ENCODE assay signal across 11 mouse cellular contexts in the genomic region with DNA sequence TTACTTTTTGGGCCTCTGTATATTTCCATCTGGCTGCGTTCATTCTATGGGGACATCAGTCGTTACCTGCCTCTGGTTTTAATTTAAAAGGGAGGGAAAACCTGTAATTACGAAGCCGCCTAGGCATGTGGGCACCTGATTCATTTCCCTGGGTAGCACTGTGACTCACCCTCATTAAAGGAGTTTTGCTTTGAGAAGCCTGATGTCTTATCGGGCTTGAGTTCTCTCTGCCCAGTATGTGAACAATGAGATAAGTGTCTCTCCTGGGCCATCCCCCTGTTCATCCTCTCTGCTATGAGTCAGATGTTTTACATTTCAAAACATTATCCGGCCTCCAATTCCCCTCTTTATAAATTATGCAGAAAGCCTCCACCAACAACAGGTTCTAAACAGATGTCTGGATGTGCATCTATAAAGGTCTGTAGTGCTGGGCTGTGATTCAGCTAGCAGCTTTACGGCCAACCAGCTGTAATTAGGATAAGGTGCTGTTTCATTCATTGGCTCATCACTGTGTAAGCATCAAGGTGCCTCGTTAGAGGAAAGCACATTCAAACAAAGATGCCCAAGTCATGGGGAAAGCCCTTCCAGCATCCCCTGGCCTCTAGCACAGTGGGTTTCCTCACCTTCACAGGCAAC.
DNase-seq lines count a peak whose midpoint lies in the region; ATAC-seq lines count a peak whose summit lies in the region.
"Had no signal": no experiment of that assay in that cellular context is flagged by ENCODE, and none has a peak within 500 bp of the region (broad histone marks: within the 10 kb centered on the region; RNA-seq: fewer than 3 reads in every experiment).

No protein-coding gene starts in this region.

- peak; percentile 73; the same call in 1 of the 2 replicates for ATAC-seq in embryonic facial prominence, embryonic 11.5 days (replicated peaks; ENCODE audit: insufficient number of reproducible peaks, low FRiP score, low TSS enrichment, low read depth)
- peak; percentile 81 for ATAC-seq in neural tube, embryonic 13.5 days (ENCODE audit: low read depth)
- peak; percentile 71; the same call in 1 of the 2 replicates for ATAC-seq in hindbrain, embryonic 15.5 days (ENCODE audit: low FRiP score, low read depth)
- peak; percentile 81 for ATAC-seq in neural tube, embryonic 15.5 days (ENCODE audit: low FRiP score)
- ATAC-seq: intestine, postnatal 0 days had no signal

- H3K9ac ChIP-seq in embryonic facial prominence, embryonic 11.5 days (replicated peaks; ENCODE audit: low read length): no peak overlapping the region
- H3K9ac ChIP-seq in neural tube, embryonic 13.5 days: no peak overlapping the region
- no peak overlapping the region for H3K9ac ChIP-seq in hindbrain, embryonic 15.5 days
- H3K9ac ChIP-seq in neural tube, embryonic 15.5 days (replicated peaks): no peak overlapping the region

- no peaks in the 10 kb centered on the region for H3K36me3 ChIP-seq in embryonic facial prominence, embryonic 11.5 days (replicated peaks; ENCODE audit: control insufficient read depth, insufficient read depth, low read depth, low read length)
- no peaks in the 10 kb centered on the region for H3K36me3 ChIP-seq in embryonic facial prominence, embryonic 10.5 days (replicated peaks)
- no peaks in the 10 kb centered on the region for H3K36me3 ChIP-seq in neural tube, embryonic 13.5 days
- H3K36me3 ChIP-seq in hindbrain, embryonic 15.5 days: no peaks in the 10 kb centered on the region
- no peaks in the 10 kb centered on the region for H3K36me3 ChIP-seq in neural tube, embryonic 15.5 days

- WGBS in embryonic facial prominence, embryonic 11.5 days: 41% methylated on average over 8 of the region's 8 CpGs
- 57% methylated on average over 8 of the region's 8 CpGs for WGBS in embryonic facial prominence, embryonic 10.5 days
- WGBS in neural tube, embryonic 13.5 days: 45% methylated on average over 8 of the region's 8 CpGs
- 56% methylated on average over 8 of the region's 8 CpGs for WGBS in hindbrain, embryonic 15.5 days
- 38% methylated on average over 8 of the region's 8 CpGs for WGBS in neural tube, embryonic 15.5 days

- DNase-seq in embryonic facial prominence, embryonic 11.5 days (ENCODE audit: low spot score): peak; percentile 48
- no peak for DNase-seq in embryonic facial prominence, embryonic 10.5 days (ENCODE audit: low spot score)
- DNase-seq in neural tube, embryonic 10.5 days (ENCODE audit: extremely low spot score, low spot score): no peak
- no peak for DNase-seq in lung, postnatal 10 days
- no peak for DNase-seq in spleen, adult 18-20 months
- DNase-seq: cerebellum, adult 9-10 months; liver had no signal

- H3K4me2 ChIP-seq in embryonic facial prominence, embryonic 11.5 days (ENCODE audit: low read depth, low read length): no peak overlapping the region
- H3K4me2 ChIP-seq in neural tube, embryonic 13.5 days: no peak overlapping the region
- no peak overlapping the region for H3K4me2 ChIP-seq in hindbrain, embryonic 15.5 days
- H3K4me2 ChIP-seq in neural tube, embryonic 15.5 days: no peak overlapping the region

- H3K27ac ChIP-seq in embryonic facial prominence, embryonic 11.5 days (replicated peaks; ENCODE audit: low read depth, low read length): no peak overlapping the region
- no peak overlapping the region for H3K27ac ChIP-seq in embryonic facial prominence, embryonic 10.5 days (replicated peaks)
- H3K27ac ChIP-seq in neural tube, embryonic 13.5 days (replicated peaks): peak overlapping the region; percentile 20; the same call in 1 of the 2 replicates
- H3K27ac ChIP-seq in hindbrain, embryonic 15.5 days (replicated peaks): no peak overlapping the region
- no peak overlapping the region for H3K27ac ChIP-seq in neural tube, embryonic 15.5 days (replicated peaks)

- no peak overlapping the region for H3K4me3 ChIP-seq in embryonic facial prominence, embryonic 11.5 days (ENCODE audit: low read depth, low read length)
- no peak overlapping the region for H3K4me3 ChIP-seq in embryonic facial prominence, embryonic 10.5 days
- no peak overlapping the region for H3K4me3 ChIP-seq in neural tube, embryonic 13.5 days
- no peak overlapping the region for H3K4me3 ChIP-seq in hindbrain, embryonic 15.5 days
- no peak overlapping the region for H3K4me3 ChIP-seq in neural tube, embryonic 15.5 days (replicated peaks)

- H3K27me3 ChIP-seq in embryonic facial prominence, embryonic 11.5 days (ENCODE audit: control insufficient read depth, insufficient read depth, low read length): no peaks in the 10 kb centered on the region
- no peaks in the 10 kb centered on the region for H3K27me3 ChIP-seq in embryonic facial prominence, embryonic 10.5 days (replicated peaks; ENCODE audit: low read depth, poor library complexity, severe bottlenecking)
- no peaks in the 10 kb centered on the region for H3K27me3 ChIP-seq in neural tube, embryonic 13.5 days
- H3K27me3 ChIP-seq in hindbrain, embryonic 15.5 days: no peaks in the 10 kb centered on the region
- no peaks in the 10 kb centered on the region for H3K27me3 ChIP-seq in neural tube, embryonic 15.5 days (replicated peaks)

- H3K9me3 ChIP-seq in embryonic facial prominence, embryonic 11.5 days (replicated peaks; ENCODE audit: control insufficient read depth, low read length): no peaks in the 10 kb centered on the region
- no peaks in the 10 kb centered on the region for H3K9me3 ChIP-seq in embryonic facial prominence, embryonic 10.5 days
- no peaks in the 10 kb centered on the region for H3K9me3 ChIP-seq in neural tube, embryonic 13.5 days
- H3K9me3 ChIP-seq in hindbrain, embryonic 15.5 days: no peaks in the 10 kb centered on the region
- no peaks in the 10 kb centered on the region for H3K9me3 ChIP-seq in neural tube, embryonic 15.5 days (replicated peaks)

- no peaks in the 10 kb centered on the region; the same call in 1 of the 2 replicates for H3K4me1 ChIP-seq in embryonic facial prominence, embryonic 11.5 days (ENCODE audit: control insufficient read depth, insufficient read depth, low read length)
- H3K4me1 ChIP-seq in embryonic facial prominence, embryonic 10.5 days: peaks cover 19% of the 10 kb centered on the region
- H3K4me1 ChIP-seq in neural tube, embryonic 13.5 days (replicated peaks): peaks cover 15% of the 10 kb centered on the region
- H3K4me1 ChIP-seq in hindbrain, embryonic 15.5 days (replicated peaks): 0 out of 2 replicates have a peak, but pooled peaks cover 5% of the 10 kb centered on the region
- H3K4me1 ChIP-seq in neural tube, embryonic 15.5 days: peaks cover 9% of the 10 kb centered on the region; the same call in 1 of the 2 replicates
